Mouse (Mus musculus): ENCODE results near the gene Gm4763. TPM values are rescaled to one million over a fixed set of nuclear protein-coding genes. Genes with fewer than 3 reads are reported as not detected.
"Not testable (repeated sequence)": the region's sequence is repeated elsewhere in the genome, so short reads cannot be mapped to it uniquely, and the experiment has no call there.

The Gm4763 gene
- total RNA-seq (2014; rRNA removed) (not detected in 2 replicates), polyA plus RNA-seq (2012; rRNA removed) (not detected in 2 replicates)

- not testable (repeated sequence) for H3K36me3 ChIP-seq (ENCODE audit: control insufficient read depth, insufficient read depth, low read length); H3K4me3 ChIP-seq (ENCODE audit: insufficient read depth, low read depth, low read length); H3K27ac ChIP-seq (replicated peaks; ENCODE audit: insufficient read depth, low read depth, low read length); H3K4me1 ChIP-seq (ENCODE audit: control insufficient read depth, insufficient read depth, low read length); H3K9ac ChIP-seq (ENCODE audit: low read depth, low read length); H3K79me2 ChIP-seq (ENCODE audit: control insufficient read depth, insufficient read depth, low read length); H3K27me3 ChIP-seq (ENCODE audit: control insufficient read depth, insufficient read depth, low read length); DNase-seq (ENCODE audit: extremely low read depth, low read depth, low spot score)
- 86% methylated on average over 11 of the region's 11 CpGs for WGBS
Measured at GRCm38 (mm10) chr7:24726808-24727207, at the start of gene Gm4763. Gene Gm4763, minus strand, starts transcription at chr7:24726908.

GRCm38 (mm10) chr7:24776145-24776544, 49.4 kb upstream of the Gm4763 start:
- no peak overlapping the region for H3K9ac ChIP-seq (ENCODE audit: low read depth, low read length)
- TF ChIP-seq CTCF (IDR thresholded peaks at IDR 0.05; ENCODE audit: low read depth, low read length) (no peak), POLR2A (IDR thresholded peaks at IDR 0.05; ENCODE audit: extremely low read depth, insufficient read depth, low read length) (no peak)
- DNase-seq (ENCODE audit: extremely low read depth, low read depth, low spot score) = no peak
- no peaks in the 10 kb centered on the region for H3K27me3 ChIP-seq (ENCODE audit: control insufficient read depth, insufficient read depth, low read length)
- H3K79me2 ChIP-seq (ENCODE audit: control insufficient read depth, insufficient read depth, low read length) = no peaks in the 10 kb centered on the region
- H3K4me1 ChIP-seq (ENCODE audit: control insufficient read depth, insufficient read depth, low read length) = no peaks in the 10 kb centered on the region
- H3K27ac ChIP-seq (replicated peaks; ENCODE audit: insufficient read depth, low read depth, low read length) = no peak overlapping the region
- no peaks in the 10 kb centered on the region for H3K36me3 ChIP-seq (ENCODE audit: control insufficient read depth, insufficient read depth, low read length)
- 71% methylated on average over 2 of the region's 2 CpGs for WGBS
- no peak overlapping the region for H3K4me3 ChIP-seq (ENCODE audit: insufficient read depth, low read depth, low read length)

- H3K4me3 ChIP-seq (ENCODE audit: insufficient read depth, low read depth, low read length) = no peak overlapping the region
- H3K9ac ChIP-seq (ENCODE audit: low read depth, low read length) = no peak overlapping the region
- no peak for DNase-seq (ENCODE audit: extremely low read depth, low read depth, low spot score)
- 47% methylated on average over 3 of the region's 3 CpGs for WGBS
- TF ChIP-seq CTCF (IDR thresholded peaks at IDR 0.05; ENCODE audit: low read depth, low read length) = no peak
- TF ChIP-seq POLR2A (IDR thresholded peaks at IDR 0.05; ENCODE audit: extremely low read depth, insufficient read depth, low read length) = no peak
- H3K4me1 ChIP-seq (ENCODE audit: control insufficient read depth, insufficient read depth, low read length) = no peaks in the 10 kb centered on the region
- H3K27ac ChIP-seq (replicated peaks; ENCODE audit: insufficient read depth, low read depth, low read length) = no peak overlapping the region
- no peaks in the 10 kb centered on the region for H3K27me3 ChIP-seq (ENCODE audit: control insufficient read depth, insufficient read depth, low read length)
- no peaks in the 10 kb centered on the region for H3K36me3 ChIP-seq (ENCODE audit: control insufficient read depth, insufficient read depth, low read length)
- no peaks in the 10 kb centered on the region for H3K79me2 ChIP-seq (ENCODE audit: control insufficient read depth, insufficient read depth, low read length)
Measured at GRCm38 (mm10) chr7:24773942-24774535, 47.3 kb upstream of the Gm4763 start.

GRCm38 (mm10) chr7:24771361-24771760, 44.7 kb upstream of the Gm4763 start:
- TF ChIP-seq POLR2A (IDR thresholded peaks at IDR 0.05; ENCODE audit: extremely low read depth, insufficient read depth, low read length) (no peak), CTCF (IDR thresholded peaks at IDR 0.05; ENCODE audit: low read depth, low read length) (no peak)
- no peaks in the 10 kb centered on the region for H3K79me2 ChIP-seq (ENCODE audit: control insufficient read depth, insufficient read depth, low read length)
- no peak overlapping the region for H3K4me3 ChIP-seq (ENCODE audit: insufficient read depth, low read depth, low read length)
- H3K27ac ChIP-seq (replicated peaks; ENCODE audit: insufficient read depth, low read depth, low read length) = no peak overlapping the region
- H3K27me3 ChIP-seq (ENCODE audit: control insufficient read depth, insufficient read depth, low read length) = no peaks in the 10 kb centered on the region
- H3K9ac ChIP-seq (ENCODE audit: low read depth, low read length) = no peak overlapping the region
- no peaks in the 10 kb centered on the region for H3K36me3 ChIP-seq (ENCODE audit: control insufficient read depth, insufficient read depth, low read length)
- no peaks in the 10 kb centered on the region for H3K4me1 ChIP-seq (ENCODE audit: control insufficient read depth, insufficient read depth, low read length)
- no peak for DNase-seq (ENCODE audit: extremely low read depth, low read depth, low spot score)

- Histone ChIP-seq H3K27me3 (ENCODE audit: control insufficient read depth, insufficient read depth, low read length) (no peaks in the 10 kb centered on the region), H3K79me2 (ENCODE audit: control insufficient read depth, insufficient read depth, low read length) (no peaks in the 10 kb centered on the region), H3K4me3 (ENCODE audit: insufficient read depth, low read depth, low read length) (no peak overlapping the region), H3K9ac (ENCODE audit: low read depth, low read length) (no peak overlapping the region), H3K36me3 (ENCODE audit: control insufficient read depth, insufficient read depth, low read length) (no peaks in the 10 kb centered on the region), H3K4me1 (ENCODE audit: control insufficient read depth, insufficient read depth, low read length) (no peaks in the 10 kb centered on the region), H3K27ac (replicated peaks; ENCODE audit: insufficient read depth, low read depth, low read length) (no peak overlapping the region)
- DNase-seq (ENCODE audit: extremely low read depth, low read depth, low spot score) = no peak
- TF ChIP-seq POLR2A (IDR thresholded peaks at IDR 0.05; ENCODE audit: extremely low read depth, insufficient read depth, low read length) = no peak
- TF ChIP-seq CTCF (IDR thresholded peaks at IDR 0.05; ENCODE audit: low read depth, low read length) = no peak
- WGBS = 81% methylated on average over 8 of the region's 8 CpGs
Measured at GRCm38 (mm10) chr7:24762574-24762973, 35.9 kb upstream of the Gm4763 start.

GRCm38 (mm10) chr7:24761161-24761560, 34.5 kb upstream of the Gm4763 start:
- no peaks in the 10 kb centered on the region for H3K36me3 ChIP-seq (ENCODE audit: control insufficient read depth, insufficient read depth, low read length)
- H3K27me3 ChIP-seq (ENCODE audit: control insufficient read depth, insufficient read depth, low read length) = no peaks in the 10 kb centered on the region
- no peak overlapping the region for H3K9ac ChIP-seq (ENCODE audit: low read depth, low read length)
- DNase-seq (ENCODE audit: extremely low read depth, low read depth, low spot score) = no peak
- H3K79me2 ChIP-seq (ENCODE audit: control insufficient read depth, insufficient read depth, low read length) = no peaks in the 10 kb centered on the region
- no peak for TF ChIP-seq POLR2A (IDR thresholded peaks at IDR 0.05; ENCODE audit: extremely low read depth, insufficient read depth, low read length)
- no peak for TF ChIP-seq CTCF (IDR thresholded peaks at IDR 0.05; ENCODE audit: low read depth, low read length)
- H3K27ac ChIP-seq (replicated peaks; ENCODE audit: insufficient read depth, low read depth, low read length) = no peak overlapping the region
- H3K4me1 ChIP-seq (ENCODE audit: control insufficient read depth, insufficient read depth, low read length) = no peaks in the 10 kb centered on the region
- WGBS = 67% methylated on average over 6 of the region's 6 CpGs
- H3K4me3 ChIP-seq (ENCODE audit: insufficient read depth, low read depth, low read length) = no peak overlapping the region
